Mouse (Mus musculus): ENCODE results near the gene Enthd1.

Enthd1 gene

GRCm38 (mm10) chr15:80413988-80414721, 150.8 kb downstream of the Enthd1 start:
- DNase-seq (ENCODE audit: low read depth in 1 of 2, low spot score in 2 of 2) = no peak

GRCm38 (mm10) chr15:80413070-80413469, 151.9 kb downstream of the Enthd1 start:
- no peak for DNase-seq (ENCODE audit: low read depth in 1 of 2, low spot score in 2 of 2)

GRCm38 (mm10) chr15:80410661-80411060, 154.3 kb downstream of the Enthd1 start:
- no peak for DNase-seq (ENCODE audit: low read depth in 1 of 2, low spot score in 2 of 2)

GRCm38 (mm10) chr15:80407873-80408272, 157.1 kb downstream of the Enthd1 start:
- no peak for DNase-seq (ENCODE audit: low read depth in 1 of 2, low spot score in 2 of 2)

Measured in monocyte, adult 2 months (primary cell).